Mouse (Mus musculus) forebrain, embryonic 11.5 days (tissue): Measurements from ENCODE around the gene Morn1. TPM values are rescaled to one million over a fixed set of nuclear protein-coding genes. Genes with fewer than 3 reads are reported as not detected.

Source experiments
- ATAC-seq: fragments of 200-750 bp; cut with Nextera tagmentation; replicated peaks from 2 replicates; pipeline ENCODE4 v1.8.0; 2017; ENCODE audit warnings: moderate TSS enrichment; ENCODE audit not compliant: low FRiP score
- DNase-seq: peaks from one replicate; pipeline ENCODE4 v3.0.0-alpha.2; 2017; ENCODE audit warnings: low spot score
- H3K27ac ChIP-seq: fragments of 300-500 bp; sonication (generic); 2 replicates; pipeline ENCODE4 v1.5.1; 2014; ENCODE audit warnings: low read depth, low read length
- H3K27me3 ChIP-seq: fragments of 300-500 bp; sonication (generic); 2 replicates; pipeline ENCODE4 v1.6.1; 2014; ENCODE audit warnings: mild to moderate bottlenecking, low read length, mixed read lengths; ENCODE audit not compliant: control insufficient read depth, insufficient read depth
- H3K36me3 ChIP-seq: fragments of 300-500 bp; sonication (generic); 2 replicates; pipeline ENCODE4 v1.6.1; 2014; ENCODE audit warnings: mild to moderate bottlenecking, low read length, moderate library complexity, mixed read lengths; ENCODE audit not compliant: control insufficient read depth, insufficient read depth
- H3K4me1 ChIP-seq: fragments of 300-500 bp; sonication (generic); replicated peaks from 2 replicates; pipeline ENCODE4 v1.6.1; 2014; ENCODE audit warnings: low read length, mixed read lengths; ENCODE audit not compliant: control insufficient read depth, insufficient read depth
- H3K4me2 ChIP-seq: fragments of 300-500 bp; sonication (generic); 2 replicates; pipeline ENCODE4 v1.6.1; 2014; ENCODE audit warnings: low read depth, mild to moderate bottlenecking, low read length, moderate library complexity, mixed read lengths; ENCODE audit not compliant: severe bottlenecking
- H3K4me3 ChIP-seq: fragments of 300-500 bp; sonication (generic); 2 replicates; pipeline ENCODE4 v1.5.1; 2014; ENCODE audit warnings: low read depth, low read length
- H3K9ac ChIP-seq: fragments of 300-500 bp; sonication (generic); 2 replicates; pipeline ENCODE4 v1.6.1; 2014; ENCODE audit warnings: low read length
- H3K9me3 ChIP-seq: fragments of 300-500 bp; sonication (generic); 2 replicates; pipeline ENCODE4 v1.6.1; 2016; ENCODE audit warnings: low read length, mixed read lengths; ENCODE audit not compliant: control insufficient read depth
- WGBS: fragments of 180-500 bp; shearing (Covaris S2); extraction: QIAGEN DNeasy Blood & Tissue Kit; methylation state at CpG from one replicate; pipeline ENCODE4 v1.1.7; 2014; 5-methylcytosine and 5-hydroxymethylcytosine counted together
- polyA plus RNA-seq: library from polyadenylated mRNA; unstranded; fragments of >200 nt; fragmentation: Nextera tagmentation; extraction: Ambion mirVana; gene quantifications from 2 replicates; pipeline ENCODE4 v1.2.1, GENCODE M21; 2014

Morn1 gene
- polyA plus RNA-seq, 1 experiment from 2014 or later: 4.8 TPM

DNA sequence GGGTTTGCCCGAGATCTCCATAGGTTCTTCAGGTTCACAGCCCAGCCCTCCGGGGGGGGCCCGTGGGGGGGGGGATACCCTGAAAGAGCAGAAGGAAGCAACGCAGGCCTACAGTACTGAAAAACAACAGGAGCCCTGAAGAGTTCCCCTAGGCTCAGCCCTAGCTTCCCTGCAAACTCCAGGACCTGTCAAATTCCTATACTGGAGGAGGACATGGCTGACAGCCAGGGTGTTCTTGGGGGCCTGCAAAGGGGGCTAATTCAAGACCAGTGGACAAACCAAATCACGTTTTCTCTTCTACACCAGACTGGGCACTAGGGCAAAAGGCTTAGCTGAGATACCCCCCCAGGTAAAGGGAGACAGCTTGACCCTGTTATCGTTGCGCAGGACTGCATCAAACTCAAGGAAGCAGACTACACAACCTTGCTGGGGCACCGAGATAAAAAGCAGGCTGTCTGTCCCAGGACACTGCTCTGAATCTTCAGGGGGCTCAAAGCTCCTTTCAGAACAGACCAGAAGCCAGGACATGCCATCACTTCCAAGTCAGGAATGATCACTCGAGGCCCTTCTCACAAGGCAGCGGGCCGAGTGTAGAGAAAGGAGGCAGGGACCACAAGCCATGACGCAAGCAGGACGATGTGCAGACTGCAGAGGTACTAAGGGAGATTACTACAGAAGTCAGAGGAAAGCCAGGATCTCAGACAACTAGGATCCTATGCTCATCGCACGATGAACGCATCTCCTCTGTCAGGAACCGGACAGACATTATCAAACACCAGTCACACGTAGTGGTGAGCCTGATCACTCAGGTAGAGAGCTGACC lies 98.1 kb downstream of the Morn1 start:
- Histone ChIP-seq H3K4me2 (no peak overlapping the region), H3K9me3 (no peaks in the 10 kb centered on the region), H3K4me3 (no peak overlapping the region), H3K27ac (no peak overlapping the region), H3K27me3 (no peaks in the 10 kb centered on the region), H3K36me3 (no peaks in the 10 kb centered on the region), H3K4me1 (peaks cover 15% of the 10 kb centered on the region), H3K9ac (no peak overlapping the region)
- no peak for DNase-seq
- no peak for ATAC-seq
- 89% methylated on average over 18 of the region's 18 CpGs for WGBS

DNA sequence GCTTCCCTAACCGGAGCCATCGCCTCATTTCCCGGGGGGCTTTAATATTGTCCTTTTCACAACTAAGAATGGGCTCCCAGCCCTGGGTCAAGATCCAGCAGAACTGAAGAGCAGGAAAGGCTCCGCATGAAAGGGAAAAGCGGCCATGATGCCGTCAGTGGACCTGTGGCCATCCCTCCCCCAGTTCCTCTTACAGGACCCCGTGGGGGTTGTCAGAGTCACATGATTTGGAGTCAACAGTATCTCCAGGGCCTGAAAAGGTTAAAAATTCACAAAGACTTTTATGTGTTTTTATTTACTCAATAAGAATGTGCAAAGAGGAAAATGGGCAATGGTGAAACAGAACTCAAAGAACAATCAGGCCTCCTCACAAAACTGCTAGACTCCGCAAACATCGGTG lies 99.5 kb downstream of the Morn1 start:
- no peak for DNase-seq
- Histone ChIP-seq H3K4me2 (no peak overlapping the region), H3K36me3 (no peaks in the 10 kb centered on the region), H3K9ac (no peak overlapping the region), H3K4me3 (no peak overlapping the region), H3K9me3 (no peaks in the 10 kb centered on the region), H3K27me3 (no peaks in the 10 kb centered on the region), H3K27ac (no peak overlapping the region), H3K4me1 (peaks cover 27% of the 10 kb centered on the region)
- WGBS: 94% methylated on average over 9 of the region's 9 CpGs
- ATAC-seq: no peak

DNA sequence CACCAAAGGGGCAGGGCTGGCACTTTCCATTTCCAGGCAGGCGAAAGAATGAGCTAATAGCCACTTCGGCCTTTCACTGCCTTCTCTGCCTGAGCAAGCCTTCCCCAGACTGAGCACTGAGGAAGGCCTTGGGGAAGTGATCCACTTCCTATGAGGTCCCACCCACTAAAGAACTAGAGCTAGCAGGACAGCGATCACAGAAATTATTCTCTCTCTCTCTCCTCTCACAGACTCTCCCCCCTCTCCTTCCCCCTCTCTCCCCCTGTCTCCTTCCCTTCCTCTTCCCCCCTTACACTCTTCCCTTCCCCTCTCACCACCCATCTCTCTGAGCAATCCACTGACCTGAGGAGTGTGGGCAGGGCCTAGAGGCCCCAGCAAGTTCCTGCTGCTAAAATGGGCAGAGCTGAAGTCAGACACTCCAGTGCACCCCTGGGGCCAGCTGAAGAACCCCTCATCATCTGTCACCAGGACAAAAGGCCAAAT lies 100.9 kb downstream of the Morn1 start:
- Histone ChIP-seq H3K9ac (no peak overlapping the region), H3K36me3 (no peaks in the 10 kb centered on the region), H3K27me3 (no peaks in the 10 kb centered on the region), H3K4me3 (no peak overlapping the region), H3K4me1 (peaks cover 31% of the 10 kb centered on the region), H3K27ac (no peak overlapping the region), H3K4me2 (no peak overlapping the region), H3K9me3 (no peaks in the 10 kb centered on the region)
- 58% methylated on average over 3 of the region's 3 CpGs for WGBS
- ATAC-seq (no peak), DNase-seq (no peak)

DNA sequence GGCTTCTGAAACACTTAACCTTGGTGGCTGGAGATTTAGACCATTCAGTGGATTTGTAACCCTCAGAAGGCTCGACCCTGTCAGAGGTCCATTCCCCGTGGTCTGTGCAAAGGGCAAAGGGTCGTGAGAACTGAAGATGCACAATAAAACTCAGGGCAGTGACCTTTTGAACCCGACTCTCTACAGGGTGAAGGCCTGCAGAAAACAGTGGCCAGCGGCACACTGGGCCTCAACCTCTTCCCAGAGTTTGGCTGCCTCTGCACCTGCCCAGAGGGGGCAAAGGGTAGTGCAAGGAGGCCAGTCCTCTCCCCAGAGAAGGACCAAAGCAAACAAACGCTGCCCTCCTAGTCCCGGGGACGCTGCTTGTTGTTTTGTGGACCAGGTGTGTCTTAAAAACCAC lies 102.0 kb downstream of the Morn1 start:
- ATAC-seq (no peak), DNase-seq (no peak)
- H3K36me3 ChIP-seq: no peaks in the 10 kb centered on the region
- H3K4me3 ChIP-seq: no peak overlapping the region
- no peak overlapping the region for H3K4me2 ChIP-seq
- no peak overlapping the region for H3K27ac ChIP-seq
- no peaks in the 10 kb centered on the region for H3K9me3 ChIP-seq
- no peaks in the 10 kb centered on the region for H3K27me3 ChIP-seq
- H3K9ac ChIP-seq: no peak overlapping the region
- peaks cover 31% of the 10 kb centered on the region for H3K4me1 ChIP-seq
- 6% methylated on average over 8 of the region's 8 CpGs for WGBS

DNA sequence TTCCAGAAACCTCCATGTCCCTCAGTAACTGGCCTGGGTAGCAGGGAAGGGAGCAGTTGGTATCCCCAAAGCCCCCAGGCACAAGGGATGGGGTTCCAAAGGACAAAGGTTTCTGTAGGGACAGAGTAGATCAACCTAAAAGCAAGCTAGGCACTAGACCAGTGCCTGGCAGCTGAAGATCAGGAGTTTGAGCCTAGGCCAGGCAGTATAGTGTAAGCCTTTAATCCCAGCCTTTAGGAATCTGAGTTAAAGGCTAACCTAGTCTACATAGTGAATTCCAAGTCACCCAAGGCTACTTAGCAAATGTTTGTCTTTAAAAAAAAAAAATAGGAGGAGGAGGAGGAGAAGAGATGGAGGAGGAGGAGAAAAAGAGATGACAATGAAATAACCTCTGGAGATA lies 102.4 kb downstream of the Morn1 start:
- Histone ChIP-seq H3K9ac (no peak overlapping the region), H3K4me3 (no peak overlapping the region), H3K36me3 (no peaks in the 10 kb centered on the region), H3K27ac (no peak overlapping the region), H3K4me2 (no peak overlapping the region), H3K4me1 (peaks cover 31% of the 10 kb centered on the region), H3K9me3 (no peaks in the 10 kb centered on the region), H3K27me3 (no peaks in the 10 kb centered on the region)
- ATAC-seq (no peak), DNase-seq (no peak)

DNA sequence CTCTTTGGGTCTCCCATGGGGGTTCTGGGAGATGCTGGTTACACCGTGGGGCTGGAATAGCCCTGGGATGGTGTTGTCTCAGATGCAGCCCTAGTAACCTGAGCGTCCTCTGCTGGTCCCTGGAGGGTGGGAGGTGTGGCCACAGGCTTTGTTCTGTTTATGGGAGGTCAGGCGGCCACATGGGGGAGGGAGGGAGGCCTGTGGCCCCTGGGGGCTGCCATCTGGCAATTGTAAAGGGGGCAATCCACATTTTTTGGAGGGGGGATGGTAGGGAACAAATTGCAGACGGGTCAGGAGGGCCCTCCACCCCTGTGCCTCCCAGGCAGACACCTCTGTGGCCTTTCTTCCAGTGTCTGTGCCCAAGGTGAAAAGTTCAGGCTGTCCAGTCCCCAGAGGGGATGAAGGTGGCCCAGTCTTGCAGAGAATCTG lies 103.3 kb downstream of the Morn1 start:
- Histone ChIP-seq H3K27me3 (no peaks in the 10 kb centered on the region), H3K4me3 (no peak overlapping the region), H3K9me3 (no peaks in the 10 kb centered on the region), H3K36me3 (no peaks in the 10 kb centered on the region), H3K27ac (peak overlapping the region; percentile 41; the same call in 1 of the 2 replicates), H3K4me1 (peaks cover 31% of the 10 kb centered on the region), H3K9ac (peak overlapping the region; percentile 32), H3K4me2 (no peak overlapping the region)
- WGBS: 0% methylated on average over 4 of the region's 4 CpGs
- 0 out of 2 replicates have a peak, but pooled peaks have one; percentile 51 for ATAC-seq
- DNase-seq: no peak

DNA sequence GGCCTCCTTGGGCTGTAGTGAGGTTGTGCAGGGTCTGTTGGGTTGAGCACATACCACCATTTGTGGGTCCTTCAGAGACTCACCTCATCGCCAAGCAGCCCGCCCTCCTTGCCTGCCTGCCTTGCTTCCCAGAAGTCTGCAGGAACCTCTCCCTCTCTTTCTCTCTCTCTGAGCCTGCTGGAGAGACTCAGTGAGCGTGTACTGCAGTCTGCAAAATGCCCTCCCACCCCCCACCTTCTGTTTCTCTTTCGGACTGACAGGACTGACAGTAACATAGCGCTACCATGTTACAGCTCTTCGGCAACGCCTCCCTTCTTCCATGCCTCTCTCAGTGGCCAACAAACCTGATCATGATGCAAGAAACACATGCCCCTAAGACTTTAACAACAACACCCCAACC lies 103.9 kb downstream of the Morn1 start:
- Histone ChIP-seq H3K36me3 (no peaks in the 10 kb centered on the region), H3K4me3 (no peak overlapping the region), H3K27ac (0 out of 2 replicates have a peak overlapping the region, but pooled peaks have one; percentile 41), H3K9ac (no peak overlapping the region), H3K4me1 (peaks cover 31% of the 10 kb centered on the region), H3K9me3 (no peaks in the 10 kb centered on the region), H3K27me3 (no peaks in the 10 kb centered on the region), H3K4me2 (no peak overlapping the region)
- 53% methylated on average over 7 of the region's 7 CpGs for WGBS
- DNase-seq: no peak
- no peak for ATAC-seq
